Mouse (Mus musculus): Measurements from ENCODE around the gene Btbd9.
"Not testable (repeated sequence)": the region's sequence is repeated elsewhere in the genome, so short reads cannot be mapped to it uniquely, and the experiment has no call there.

Gene Btbd9

GRCm38 (mm10) chr17:30553027-30553937 is 23.0 kb downstream of the Btbd9 start:
- DNase-seq: no peak

- no peak for DNase-seq
Measured at GRCm38 (mm10) chr17:30550774-30551107, 25.5 kb downstream of the Btbd9 start.

GRCm38 (mm10) chr17:30549899-30550773 is 26.2 kb downstream of the Btbd9 start:
- no peak for DNase-seq

- DNase-seq: no peak
Measured at GRCm38 (mm10) chr17:30539098-30539497, 37.2 kb downstream of the Btbd9 start.

GRCm38 (mm10) chr17:30536651-30537050 is 39.6 kb downstream of the Btbd9 start:
- no peak for DNase-seq

GRCm38 (mm10) chr17:30533098-30533497 is 43.2 kb downstream of the Btbd9 start:
- no peak for DNase-seq

- no peak for DNase-seq
Measured at GRCm38 (mm10) chr17:30530542-30530940, 45.7 kb downstream of the Btbd9 start.

GRCm38 (mm10) chr17:30529632-30530541 is 46.4 kb downstream of the Btbd9 start:
- no peak for DNase-seq

GRCm38 (mm10) chr17:30525405-30526295 is 50.6 kb downstream of the Btbd9 start:
- DNase-seq: no peak

GRCm38 (mm10) chr17:30524451-30524850 is 51.8 kb downstream of the Btbd9 start:
- DNase-seq: no peak

- no peak for DNase-seq
Measured at GRCm38 (mm10) chr17:30523783-30524182, 52.5 kb downstream of the Btbd9 start.

- no peak for DNase-seq
Measured at GRCm38 (mm10) chr17:30522406-30523078, 53.7 kb downstream of the Btbd9 start.

- DNase-seq: not testable (repeated sequence)
Measured at GRCm38 (mm10) chr17:30519172-30519512, 57.1 kb downstream of the Btbd9 start.

- DNase-seq: no peak
Measured at GRCm38 (mm10) chr17:30518431-30519171, 57.7 kb downstream of the Btbd9 start.

- no peak for DNase-seq
Measured at GRCm38 (mm10) chr17:30516580-30517340, 59.5 kb downstream of the Btbd9 start.

GRCm38 (mm10) chr17:30515401-30515800 is 60.9 kb downstream of the Btbd9 start:
- no peak for DNase-seq

- DNase-seq: no peak
Measured at GRCm38 (mm10) chr17:30513034-30513433, 63.3 kb downstream of the Btbd9 start.

GRCm38 (mm10) chr17:30512531-30512930 is 63.8 kb downstream of the Btbd9 start:
- DNase-seq: no peak

- no peak for DNase-seq
Measured at GRCm38 (mm10) chr17:30512007-30512406, 64.3 kb downstream of the Btbd9 start.

- no peak for DNase-seq
Measured at GRCm38 (mm10) chr17:30511399-30511798, 64.9 kb downstream of the Btbd9 start.
